Mouse (Mus musculus) kidney, adult 18-20 months (tissue): Measurements from ENCODE around the gene Pbxip1.

Source experiments
- DNase-seq: peaks from one replicate; pipeline ENCODE4 v3.0.0; 2021

The Pbxip1 gene

DNA sequence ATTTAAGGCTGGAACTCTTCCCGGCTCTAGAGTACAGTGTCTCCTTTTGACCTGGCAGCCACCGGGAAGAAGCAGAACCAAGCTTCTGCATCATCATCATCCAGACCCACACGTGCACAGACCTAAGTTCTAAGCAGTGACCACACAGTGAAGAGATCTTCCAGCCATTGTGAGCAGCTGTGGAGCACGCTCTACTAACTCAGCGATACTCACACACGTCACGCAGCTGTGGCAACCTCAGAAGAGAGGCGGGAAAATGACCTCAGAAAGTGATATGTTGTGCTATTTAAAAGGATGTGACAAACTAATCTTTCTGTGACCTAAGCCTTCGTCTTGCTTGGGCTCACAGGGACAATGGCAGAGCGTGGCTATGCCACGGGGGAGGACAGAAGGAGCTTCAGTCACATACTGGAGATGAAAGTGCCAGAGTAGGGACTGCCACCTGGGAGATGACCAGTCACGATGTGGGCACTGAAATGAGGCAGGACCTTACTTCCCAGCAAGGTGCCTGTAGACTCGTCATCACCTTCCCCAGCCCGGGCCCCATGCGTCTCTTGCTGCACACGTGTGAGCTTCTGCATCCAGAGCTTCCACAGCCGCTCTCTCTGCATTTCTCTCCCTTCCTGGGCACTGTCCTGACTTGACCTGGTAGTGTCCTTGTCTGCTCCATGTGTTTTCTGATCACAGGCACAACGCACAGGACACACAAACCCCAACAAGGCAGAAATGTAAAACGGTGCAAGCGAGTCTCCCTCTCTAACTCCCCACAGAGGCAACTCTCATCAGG, 50.6 kb downstream of the Pbxip1 start:
- no peak for DNase-seq

DNA sequence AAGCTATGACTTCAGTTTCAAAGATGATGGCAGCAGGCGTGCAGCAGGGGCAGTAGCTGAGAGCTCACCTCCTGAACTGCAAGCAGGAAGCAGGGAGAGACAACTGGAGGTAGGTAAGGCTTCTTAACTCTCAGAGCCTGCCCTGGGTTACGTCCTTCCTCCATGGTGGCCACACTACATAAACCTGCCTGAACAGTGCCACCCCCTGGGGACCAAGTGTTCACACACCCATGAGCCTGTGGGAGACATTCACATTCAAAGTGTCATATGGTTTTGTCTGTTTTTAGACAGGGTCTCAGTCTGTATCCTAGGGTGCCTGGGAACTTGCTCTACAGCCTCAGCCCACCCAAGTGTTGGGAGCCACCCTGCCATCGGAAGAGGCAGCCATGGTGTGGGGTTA, 54.3 kb downstream of the Pbxip1 start:
- no peak for DNase-seq

DNA sequence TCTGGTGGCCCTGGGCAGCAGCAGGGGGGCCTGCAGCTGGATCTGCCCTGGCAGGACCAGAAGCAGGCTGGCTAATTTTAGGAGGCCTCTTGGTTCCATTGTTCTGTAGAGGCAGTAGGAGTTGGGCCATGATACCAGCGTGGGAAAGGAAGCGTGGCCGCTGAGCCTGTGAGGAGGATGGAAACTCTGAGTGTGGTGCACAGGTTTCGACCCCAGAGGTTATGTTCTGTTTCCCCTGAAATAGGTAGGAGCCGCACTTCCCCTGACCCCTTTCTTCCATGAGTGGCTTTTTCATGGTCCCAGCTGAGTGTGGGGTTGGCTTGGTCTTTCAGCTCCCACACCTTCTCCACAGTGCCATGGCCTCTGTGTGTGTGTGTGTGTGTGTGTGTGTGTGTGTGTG, 55.1 kb downstream of the Pbxip1 start:
- DNase-seq = no peak

DNA sequence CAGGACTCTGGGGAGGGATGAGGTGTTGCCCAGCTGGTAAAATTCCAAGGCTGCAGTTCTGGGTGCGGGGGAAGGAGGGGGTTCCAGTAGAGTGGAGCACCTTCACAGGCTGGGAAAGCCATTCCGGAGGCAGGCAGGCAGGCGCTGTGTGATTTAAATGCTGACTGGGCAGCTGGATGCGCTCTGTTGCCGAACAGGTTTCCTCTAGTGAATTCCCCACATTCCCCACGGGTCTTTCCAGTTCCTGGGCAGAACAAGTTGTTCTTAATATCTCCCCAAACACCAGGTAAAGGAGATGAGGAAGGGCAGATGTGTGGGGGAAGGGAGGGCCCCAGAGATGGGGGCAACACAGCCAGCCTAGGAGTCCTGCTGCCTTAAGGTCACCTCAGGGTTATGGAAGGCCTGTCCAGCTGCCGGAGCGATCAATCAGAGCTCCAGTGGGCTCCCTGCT, 56.2 kb downstream of the Pbxip1 start:
- DNase-seq = peak; percentile 62

DNA sequence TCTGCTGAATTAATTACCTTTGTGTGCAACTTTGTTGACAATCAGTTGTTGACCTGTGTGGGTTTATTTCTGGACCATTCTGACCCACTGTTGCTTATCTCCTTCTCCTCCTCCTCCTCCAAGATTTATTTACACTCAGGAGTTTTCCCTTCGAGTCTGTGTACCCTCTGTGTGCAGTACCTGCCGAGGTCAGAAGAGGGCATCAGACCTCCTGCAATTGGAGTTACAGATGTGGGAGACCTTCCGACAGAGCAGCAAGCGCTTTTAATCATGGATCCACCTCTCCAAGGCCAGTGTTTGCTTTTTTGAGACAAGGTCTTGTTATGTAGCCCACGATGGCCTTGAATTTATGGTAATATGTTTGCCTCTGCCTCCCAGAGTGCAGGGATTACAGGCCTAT, 58.1 kb downstream of the Pbxip1 start:
- DNase-seq = no peak

DNA sequence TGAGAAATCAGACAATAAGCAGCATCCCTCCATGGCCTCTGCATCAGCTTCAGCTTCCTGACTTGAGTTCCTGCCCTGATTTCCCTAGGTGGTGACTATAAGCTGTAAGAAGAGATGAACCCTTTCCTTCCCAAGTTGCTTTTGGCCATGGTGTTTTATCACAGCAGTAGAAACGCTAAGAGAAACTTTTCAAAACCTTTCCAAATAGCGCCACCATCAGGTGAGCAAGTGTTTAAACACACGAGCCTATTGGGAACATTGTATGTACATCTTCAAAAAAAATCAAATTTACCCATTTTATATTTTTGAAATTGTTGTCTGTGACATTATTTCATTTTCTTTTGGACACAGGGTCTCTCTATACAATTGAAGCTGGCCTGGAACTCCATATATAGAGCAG, 59.9 kb downstream of the Pbxip1 start:
- no peak for DNase-seq

DNA sequence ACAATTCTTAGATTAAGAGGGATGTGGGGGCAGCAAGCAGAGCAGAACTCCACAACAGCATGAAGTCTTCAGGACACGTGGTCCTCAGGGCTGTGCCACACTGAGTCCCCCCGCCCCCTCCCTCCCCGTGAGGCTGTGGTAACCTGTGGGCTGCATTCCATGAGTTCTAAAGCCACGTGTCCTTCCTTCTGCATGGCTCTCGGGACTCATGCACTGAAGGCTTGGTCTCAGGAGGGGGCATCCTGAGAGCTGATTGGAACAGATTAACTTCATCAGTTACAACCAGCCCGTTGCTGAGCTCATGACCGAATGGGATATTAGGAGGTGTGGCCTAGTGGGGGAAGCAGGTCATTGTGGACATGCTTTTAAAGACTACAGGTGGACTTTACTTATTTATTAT, 63.2 kb downstream of the Pbxip1 start:
- DNase-seq = no peak
